Mouse (Mus musculus) CH12.LX (cell line): Measurements from ENCODE around the gene Chst13. TPM values are rescaled to one million over a fixed set of nuclear protein-coding genes. Genes with fewer than 3 reads are reported as not detected.

Source experiments
- DNase-seq: peaks from one replicate; pipeline ENCODE4 v3.0.0-alpha.2; 2013; ENCODE audit errors: extremely low read depth
- H3K27ac ChIP-seq: 2 replicates; pipeline ENCODE4 v1.5.1; 2012; ENCODE audit warnings: low read depth, mild to moderate bottlenecking, control low read depth, moderate library complexity; ENCODE audit not compliant: insufficient read depth
- H3K27me3 ChIP-seq: replicated peaks from 2 replicates; pipeline ENCODE3; 2012; ENCODE audit warnings: inconsistent platforms
- H3K36me3 ChIP-seq, 2 experiments: replicated peaks in 1 of 2; 2 replicates each; pipeline versions ENCODE3 to v1.6.1; 2012; ENCODE audit warnings: inconsistent platforms in 1 of 2, low read length in 1 of 2, mild to moderate bottlenecking in 1 of 2, mixed read lengths in 1 of 2, moderate library complexity in 1 of 2; ENCODE audit not compliant: control insufficient read depth in 1 of 2, insufficient read depth in 1 of 2
- H3K4me1 ChIP-seq, 2 experiments: 2 replicates each; pipeline ENCODE4 v1.6.1; 2012; ENCODE audit warnings: inconsistent platforms in 1 of 2, moderate library complexity in 1 of 2; ENCODE audit not compliant: insufficient read depth in 2 of 2, control insufficient read depth in 1 of 2
- H3K4me2 ChIP-seq: 2 replicates; pipeline ENCODE4 v1.6.1; 2012; ENCODE audit warnings: low read depth, mild to moderate bottlenecking, control low read depth; ENCODE audit not compliant: poor library complexity, insufficient read depth, severe bottlenecking
- H3K4me3 ChIP-seq, 3 experiments: fragments of 150-350 bp in 1 of 3; sonication (generic) in 1 of 3; replicated peaks in 1 of 3; 2 replicates each; pipeline versions ENCODE3 to v1.5.1; 2011 to 2012; ENCODE audit warnings: low read depth in 2 of 3, low read length in 2 of 3, mild to moderate bottlenecking in 2 of 3, moderate library complexity in 2 of 3, control low read depth in 1 of 3, improper control_type of control experiment in 1 of 3, inconsistent platforms in 1 of 3, mixed read lengths in 1 of 3; ENCODE audit not compliant: poor library complexity in 1 of 3
- H3K79me2 ChIP-seq: replicated peaks from 2 replicates; pipeline ENCODE4 v1.6.1; 2012; ENCODE audit warnings: mild to moderate bottlenecking, moderate library complexity; ENCODE audit not compliant: control insufficient read depth, poor library complexity, insufficient read depth, severe bottlenecking; ENCODE audit errors: extremely low read depth
- H3K9ac ChIP-seq: 2 replicates; pipeline ENCODE4 v1.6.1; 2012; ENCODE audit warnings: low read depth, mild to moderate bottlenecking, control low read depth, moderate library complexity; ENCODE audit not compliant: insufficient read depth
- H3K9me3 ChIP-seq: replicated peaks from 2 replicates; pipeline ENCODE3; 2012; ENCODE audit warnings: low read length, inconsistent platforms, mixed read lengths
- BHLHE40 ChIP-seq: IDR thresholded peaks from 2 replicates; pipeline ENCODE4 v1.6.1; 2011; ENCODE audit warnings: mild to moderate bottlenecking, low read depth, low read length, improper control_type of control experiment
- CHD1 ChIP-seq: IDR thresholded peaks from 2 replicates; pipeline ENCODE4 v1.6.1; 2012; ENCODE audit warnings: low read depth, low read length, improper control_type of control experiment, inconsistent platforms
- E2F4 ChIP-seq: IDR thresholded peaks from 2 replicates; pipeline ENCODE4 v1.6.1; 2011; ENCODE audit warnings: low read depth, low read length, improper control_type of control experiment; ENCODE audit not compliant: insufficient replicate concordance
- EP300 ChIP-seq: IDR thresholded peaks from 2 replicates; pipeline ENCODE4 v1.6.1; 2011; ENCODE audit warnings: low read length, improper control_type of control experiment
- GABPA ChIP-seq: IDR thresholded peaks from 2 replicates; pipeline ENCODE4 v1.6.1; 2012; ENCODE audit warnings: low read depth, low read length, improper control_type of control experiment, inconsistent platforms; ENCODE audit not compliant: insufficient replicate concordance
- IRF4 ChIP-seq: IDR thresholded peaks from 2 replicates; pipeline ENCODE4 v1.6.1; 2014; ENCODE audit warnings: low read depth, mild to moderate bottlenecking, inconsistent platforms, low read length, improper control_type of control experiment
- KAT2A ChIP-seq: IDR thresholded peaks from 2 replicates; pipeline ENCODE4 v1.6.1; 2012; ENCODE audit warnings: low read length, improper control_type of control experiment, inconsistent platforms; ENCODE audit not compliant: insufficient replicate concordance
- MAFK ChIP-seq: IDR thresholded peaks from 2 replicates; pipeline ENCODE4 v1.6.1; 2011; ENCODE audit warnings: low read length, improper control_type of control experiment; ENCODE audit not compliant: insufficient replicate concordance
- MAX ChIP-seq: IDR thresholded peaks from 2 replicates; pipeline ENCODE4 v1.6.1; 2011; ENCODE audit warnings: low read length, improper control_type of control experiment
- MEF2A ChIP-seq: IDR thresholded peaks from 2 replicates; pipeline ENCODE4 v1.6.1; 2014; ENCODE audit warnings: low read depth, mild to moderate bottlenecking, inconsistent platforms, low read length, improper control_type of control experiment, borderline replicate concordance
- MXI1 ChIP-seq: IDR thresholded peaks from 2 replicates; pipeline ENCODE4 v1.6.1; 2011; ENCODE audit warnings: mild to moderate bottlenecking, low read depth, low read length, improper control_type of control experiment
- NELFE ChIP-seq: IDR thresholded peaks from 2 replicates; pipeline ENCODE4 v1.6.1; 2011; ENCODE audit warnings: low read depth, low read length, improper control_type of control experiment
- PAX5 ChIP-seq: IDR thresholded peaks from 2 replicates; pipeline ENCODE4 v1.6.1; 2012; ENCODE audit warnings: low read length, inconsistent platforms, mixed read lengths
- RCOR1 ChIP-seq: conservative IDR thresholded peaks from 2 replicates; pipeline ENCODE4 v1.6.1; 2012; ENCODE audit warnings: low read depth, mild to moderate bottlenecking, inconsistent platforms, low read length, improper control_type of control experiment
- TCF12 ChIP-seq: IDR thresholded peaks from 2 replicates; pipeline ENCODE4 v1.6.1; 2014; ENCODE audit warnings: low read depth, mild to moderate bottlenecking, inconsistent platforms, low read length, improper control_type of control experiment
- USF2 ChIP-seq: conservative IDR thresholded peaks from 2 replicates; pipeline ENCODE4 v1.6.1; 2011; ENCODE audit warnings: low read depth, low read length, improper control_type of control experiment
- ZC3H11A ChIP-seq: IDR thresholded peaks from 2 replicates; pipeline ENCODE4 v1.6.1; 2012; ENCODE audit warnings: low read depth, mild to moderate bottlenecking, inconsistent platforms, low read length, improper control_type of control experiment
- ZKSCAN1 ChIP-seq: IDR thresholded peaks from 2 replicates; pipeline ENCODE4 v1.6.1; 2012; ENCODE audit warnings: low read depth, inconsistent platforms, low read length, improper control_type of control experiment, borderline replicate concordance
- ZNF384 ChIP-seq: IDR thresholded peaks from 2 replicates; pipeline ENCODE4 v1.6.1; 2012; ENCODE audit warnings: low read depth, low read length, improper control_type of control experiment, inconsistent platforms
- dilution Hi-C: fragments of 300-500 bp; cut with MboI; formaldehyde crosslinking; loops from 2 replicates; pipeline ENCODE4 v1.14.3; 2020; ENCODE audit warnings: low sequenced_read_pairs; ENCODE audit not compliant: extremely low pct_unique_long_range_greater_than_20kb, extremely low pct_ligation_motif_present
- in situ Hi-C: fragments of 300-500 bp; cut with MboI; formaldehyde crosslinking; loops from 3 replicates; pipeline ENCODE4 v1.14.3; 2019; ENCODE audit warnings: low sequenced_read_pairs, low pct_ligation_motif_present, low pct_unique_long_range_greater_than_20kb, mixed read lengths
- polyA plus RNA-seq: library from polyadenylated mRNA; unstranded; fragments of >175 nt; gene quantifications from 2 replicates; pipeline ENCODE4 v1.2.1, GENCODE M21; 2012; ENCODE audit warnings: low read depth; ENCODE audit not compliant: insufficient read length
- total RNA-seq, 2 experiments: library from RNA; depleted of rRNA; stranded (reverse); fragments of 300-350 nt in 1 of 2; fragments of >200 nt in 1 of 2; gene quantifications; 2 replicates each; pipeline ENCODE4 v1.2.3; 2012 to 2014

Gene Chst13
- 0.08 and 0.13 TPM in 2 replicates for total RNA-seq (2012; rRNA removed)
- total RNA-seq (2014; rRNA removed), result not detected in 2 replicates
- polyA plus RNA-seq, result not detected in 2 replicates

- H3K4me2 ChIP-seq, result no peak within 1 kb of the TSS
- dilution Hi-C loops, result no loop called here
- peaks cover 0 to 2% of the 10 kb centered on the region in 2 experiments; a peak in 1 of 4 replicates for H3K4me1 ChIP-seq
- H3K36me3 ChIP-seq, result no peaks in the 10 kb centered on the region
- DNase-seq, result no peak
- H3K9me3 ChIP-seq, result no peaks in the 10 kb centered on the region
- no peak within 1 kb of the TSS for H3K4me3 ChIP-seq
- in situ Hi-C loops, result loop anchor here (10.0 kb wide), 1 partner anchor 640 kb away; no protein-coding TSS in a partner anchor
- TF ChIP-seq NELFE, result no peak
- no peak for TF ChIP-seq TCF12
- TF ChIP-seq MAX, result no peak
- peak; percentile 19; the same call in 1 of the 2 replicates for TF ChIP-seq BHLHE40
- no peak for TF ChIP-seq EP300
- H3K9ac ChIP-seq, result no peak within 1 kb of the TSS
- peaks cover 59% of the 10 kb centered on the region for H3K27me3 ChIP-seq
- H3K79me2 ChIP-seq, result no peaks in the 10 kb centered on the region
- H3K27ac ChIP-seq, result no peak within 1 kb of the TSS
These were observed at the start of gene Chst13 for GRCm38 (mm10) chr6:90324991-90325390. TSS of gene Chst13 (minus strand) at chr6:90325185.

- H3K36me3 ChIP-seq, result peaks cover 49 to 77% of the 10 kb centered on the region in 2 experiments
- in situ Hi-C loops (no loop called here), dilution Hi-C loops (no loop called here)
These were observed 49.7 kb upstream of the Chst13 start for GRCm38 (mm10) chr6:90374647-90375046.

More at GRCm38 (mm10) chr6:90374647-90375046, 49.7 kb upstream of the Chst13 start:
- Histone ChIP-seq H3K27me3 (no peaks in the 10 kb centered on the region), H3K9me3 (no peaks in the 10 kb centered on the region), H3K4me3 (no peak overlapping the region), H3K79me2 (peaks cover 7% of the 10 kb centered on the region; the same call in 1 of the 2 replicates), H3K4me2 (no peak overlapping the region), H3K4me1 (peaks cover 0 to 21% of the 10 kb centered on the region in 2 experiments; a peak in 2 of 4 replicates), H3K9ac (no peak overlapping the region), H3K27ac (no peak overlapping the region)
- TF ChIP-seq ZKSCAN1, result no peak
- TF ChIP-seq MXI1, result no peak
- TF ChIP-seq BHLHE40, result no peak
- no peak for TF ChIP-seq USF2
- TF ChIP-seq CHD1, result no peak
- TF ChIP-seq ZC3H11A, result no peak
- no peak for TF ChIP-seq ZNF384
- TF ChIP-seq RCOR1, result no peak
- TF ChIP-seq MEF2A, result no peak
- TF ChIP-seq GABPA, result no peak
- TF ChIP-seq IRF4, result no peak
- TF ChIP-seq E2F4, result no peak
- TF ChIP-seq KAT2A, result no peak
- no peak for TF ChIP-seq MAX
- TF ChIP-seq PAX5, result no peak
- no peak for TF ChIP-seq MAFK
- no peak for DNase-seq
